Mouse (Mus musculus): Measurements from ENCODE around the gene Gphb5.

Gphb5 gene

GRCm38 (mm10) chr12:75391526-75391925 is 25.1 kb downstream of the Gphb5 start:
- no peak for DNase-seq

DNA sequence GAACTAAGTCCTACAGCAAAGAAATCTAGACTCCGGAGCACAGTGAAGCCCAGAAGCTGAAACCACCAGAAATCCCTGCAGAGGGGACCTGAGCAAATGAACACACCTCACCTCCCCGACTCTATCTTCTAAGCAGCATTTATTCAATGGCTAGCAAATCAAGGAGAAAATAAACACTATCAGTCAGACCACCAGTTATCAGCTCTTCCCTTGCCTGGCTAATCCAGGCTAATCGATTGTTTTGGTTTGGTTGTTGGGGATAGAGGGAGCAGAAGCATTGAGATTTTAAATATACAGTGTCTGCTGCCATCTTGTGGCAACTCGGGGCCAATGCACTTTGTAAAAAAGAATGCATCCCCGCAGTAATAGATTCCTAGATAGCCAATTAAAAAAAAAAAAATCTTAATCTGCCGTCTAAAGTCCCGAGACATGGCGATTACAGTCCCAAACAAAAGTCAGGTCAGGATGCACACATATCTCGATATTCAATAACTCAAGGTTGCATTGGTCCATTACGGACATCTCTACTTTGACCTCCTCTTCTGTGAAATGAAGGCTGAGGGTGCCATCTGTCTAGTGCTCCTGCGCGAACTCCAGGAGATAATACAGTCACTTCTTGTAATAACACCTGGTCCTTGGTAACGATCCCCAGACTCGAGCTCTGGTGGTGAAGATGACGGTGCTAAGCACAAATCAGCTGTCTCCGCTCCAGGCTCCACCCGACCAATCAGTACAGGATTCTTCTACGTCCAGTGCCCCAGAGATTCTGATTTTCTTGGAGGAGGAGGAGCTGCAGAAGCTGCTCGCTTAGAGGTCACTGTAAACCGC is 27.1 kb downstream of the Gphb5 start:
- DNase-seq, result peak; percentile 14 to 53

GRCm38 (mm10) chr12:75388521-75388920 is 28.1 kb downstream of the Gphb5 start:
- no peak for DNase-seq

DNA sequence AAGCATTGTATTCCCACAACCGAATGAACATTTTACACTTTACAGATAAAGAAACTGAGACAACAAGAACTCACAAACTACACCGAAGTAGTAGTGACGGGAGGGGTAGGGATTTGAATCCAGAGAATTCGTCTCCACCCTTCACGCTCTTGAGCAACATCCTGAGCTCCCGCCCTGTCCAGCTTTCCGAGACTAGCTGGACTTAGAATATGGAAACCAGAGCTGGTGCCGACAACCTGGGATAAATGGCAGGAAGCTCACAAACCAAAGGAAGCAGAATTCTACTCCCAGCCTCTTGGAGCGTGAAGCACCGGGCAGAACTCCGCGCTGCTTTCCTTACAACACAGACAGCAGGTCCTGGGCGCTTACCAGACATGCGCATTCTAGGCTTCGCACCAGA is 28.7 kb downstream of the Gphb5 start:
- DNase-seq, result no peak

GRCm38 (mm10) chr12:75387156-75387555 is 29.4 kb downstream of the Gphb5 start:
- no peak for DNase-seq

GRCm38 (mm10) chr12:75386731-75387130 is 29.9 kb downstream of the Gphb5 start:
- DNase-seq, result no peak

GRCm38 (mm10) chr12:75376126-75376525 is 40.5 kb downstream of the Gphb5 start:
- no peak for DNase-seq

DNA sequence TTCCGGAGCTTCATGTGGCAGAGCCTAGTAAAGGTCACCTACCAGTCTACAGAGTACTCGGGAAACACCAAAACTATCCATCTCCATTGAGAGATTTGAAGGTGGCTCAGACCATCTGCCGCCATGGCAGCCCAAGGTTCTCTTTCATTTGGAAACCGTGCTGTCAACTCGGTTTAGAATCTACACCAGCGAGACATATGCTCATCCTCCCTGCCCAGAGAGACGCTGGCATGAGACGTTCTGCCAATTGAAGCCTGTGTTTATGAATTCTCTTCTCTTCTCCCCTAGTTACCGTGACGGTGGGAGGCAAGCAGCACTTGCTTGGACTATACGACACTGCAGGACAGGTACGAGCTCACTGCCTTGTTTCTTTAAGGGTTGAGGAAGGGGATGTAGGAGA is 41.5 kb downstream of the Gphb5 start:
- DNase-seq, result no peak

DNA sequence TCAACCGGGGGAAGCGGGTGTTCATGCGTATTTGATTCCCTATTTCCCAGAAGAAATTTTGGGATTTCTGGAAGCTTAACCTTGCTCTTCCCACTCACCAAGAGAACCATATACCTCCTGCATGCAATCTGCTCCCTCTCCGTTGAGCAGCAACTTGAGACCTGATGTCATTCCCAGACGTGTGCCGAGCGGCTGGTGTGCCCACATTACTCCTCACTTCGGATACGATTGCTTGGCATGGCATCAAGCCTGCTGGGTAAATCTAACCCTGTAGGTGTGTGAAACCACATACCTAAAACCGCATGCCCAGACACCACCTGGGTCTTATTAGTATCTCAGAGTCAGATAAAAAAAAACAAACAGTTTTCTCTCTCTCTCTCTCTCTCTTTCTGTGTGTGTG is 42.1 kb downstream of the Gphb5 start:
- DNase-seq, result no peak

DNA sequence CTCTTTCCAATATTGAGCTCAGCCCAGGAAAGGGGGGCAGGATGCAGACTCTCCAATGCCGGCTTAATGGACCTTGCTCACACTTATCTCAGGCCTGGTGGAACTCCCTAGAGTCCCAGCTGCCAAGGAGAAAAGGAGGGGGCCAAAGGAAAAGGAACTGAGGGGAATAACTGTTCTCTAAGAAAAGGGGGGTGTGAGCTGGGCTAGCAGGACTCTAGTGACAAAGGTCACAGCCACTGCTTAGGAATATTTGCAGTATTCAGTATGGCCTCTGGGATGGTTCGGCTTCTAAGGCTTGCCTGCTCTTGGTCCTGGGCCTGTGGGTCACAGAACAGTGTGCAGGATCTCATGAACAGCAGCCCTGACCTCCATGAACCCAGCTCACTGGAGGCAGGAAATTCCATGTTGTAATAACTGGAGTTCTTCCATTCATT is 47.1 kb downstream of the Gphb5 start:
- peak; percentile 34 to 63 for DNase-seq

GRCm38 (mm10) chr12:75368527-75368926 is 48.1 kb downstream of the Gphb5 start:
- no peak for DNase-seq

- DNase-seq, result no peak
These were observed 49.2 kb downstream of the Gphb5 start for GRCm38 (mm10) chr12:75367371-75367770.

DNA sequence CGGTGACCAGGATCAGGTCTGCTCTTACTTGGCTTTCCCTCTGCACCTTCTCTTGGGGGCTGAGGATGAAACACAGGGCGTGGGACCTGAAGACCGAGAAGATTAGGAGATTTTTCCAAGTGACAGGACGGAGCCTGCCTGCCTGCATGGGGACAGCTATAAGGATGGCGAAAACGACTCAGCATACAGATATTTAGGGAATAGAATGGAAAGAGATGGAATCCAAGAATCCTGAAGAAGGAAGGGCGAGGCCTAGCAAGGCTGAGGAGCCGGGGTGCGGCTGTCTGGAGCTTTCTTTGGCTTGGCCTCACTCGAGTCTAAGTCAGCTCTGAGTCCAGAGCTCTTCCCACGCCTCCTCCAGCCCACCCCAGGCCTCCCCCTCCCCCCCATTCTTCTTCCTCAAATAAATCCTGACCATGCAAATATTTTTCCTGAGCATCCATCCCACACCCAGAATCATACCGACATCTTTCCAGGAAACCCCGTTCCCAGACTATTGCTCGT is 50.9 kb downstream of the Gphb5 start:
- no peak for DNase-seq

DNA sequence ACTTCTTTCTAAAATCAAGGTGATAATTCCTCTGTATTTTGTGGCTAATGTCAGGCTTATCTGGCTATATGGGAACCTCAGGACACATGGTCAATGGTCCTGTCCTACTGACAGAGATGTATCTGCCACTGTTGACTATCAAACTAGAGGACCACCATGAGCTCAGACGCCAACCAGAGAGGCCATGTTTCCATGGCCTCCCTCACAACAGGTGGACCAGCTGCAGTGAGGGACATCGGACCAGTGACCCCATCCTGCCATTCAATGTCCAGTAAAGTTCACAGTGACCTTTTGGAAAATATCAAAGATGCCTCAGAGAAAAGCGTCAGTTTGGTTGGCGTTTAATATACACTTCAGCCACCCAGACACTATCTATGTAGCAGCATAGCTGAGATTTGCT is 52.2 kb downstream of the Gphb5 start:
- DNase-seq, result no peak

DNA sequence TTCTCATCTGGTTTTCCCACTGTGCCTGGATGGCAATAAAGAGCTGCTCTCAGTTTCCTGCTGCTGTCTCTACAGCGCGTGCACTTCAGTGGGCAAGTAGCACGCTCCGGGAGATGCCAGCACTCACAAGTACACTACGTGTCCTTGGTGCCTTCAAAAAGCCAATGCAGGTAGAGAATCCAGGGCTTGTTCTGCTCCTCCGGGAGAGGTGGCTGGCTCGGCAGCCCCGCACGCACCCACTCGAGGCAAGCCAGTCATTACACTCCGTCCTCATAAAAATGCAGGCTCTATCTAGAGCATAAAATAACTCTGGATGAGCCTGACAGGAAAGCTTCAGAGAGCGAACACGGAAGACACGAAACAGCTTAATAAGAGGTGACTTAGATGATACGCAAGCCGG is 54.1 kb downstream of the Gphb5 start:
- DNase-seq, result no peak

All from kidney, postnatal 36 days (tissue).